Mouse (Mus musculus) liver, postnatal 0 days (tissue): ENCODE measurements around the gene Ddx47.

Experiments used
- CTCF ChIP-seq: sonication (generic); IDR thresholded peaks from 2 replicates; pipeline ENCODE4 v1.5.1; 2016; ENCODE audit warnings: antibody characterized with exemption, low read depth
- EP300 ChIP-seq: IDR thresholded peaks from 2 replicates; pipeline ENCODE4 v1.6.1; 2016; ENCODE audit warnings: antibody characterized with exemption, low read depth, mild to moderate bottlenecking

- TF ChIP-seq EP300: no peak
- TF ChIP-seq CTCF: no peak
These were observed 44.5 kb downstream of the Ddx47 start for GRCm38 (mm10) chr6:135055882-135056281.
